Mouse (Mus musculus) retina, adult 2 months (tissue): ENCODE data around the gene Rgs6.

Experiments
- DNase-seq: peaks from one replicate; pipeline ENCODE4 v3.0.0-alpha.2; 2012; ENCODE audit warnings: low read depth, low spot score

The Rgs6 gene

GRCm38 (mm10) chr12:82972661-82973060 lies 384.6 kb downstream of the Rgs6 start:
- DNase-seq: no peak

- no peak for DNase-seq
Observed at GRCm38 (mm10) chr12:82973771-82974170, 385.7 kb downstream of the Rgs6 start.

- no peak for DNase-seq
Observed at GRCm38 (mm10) chr12:82978275-82978674, 390.2 kb downstream of the Rgs6 start.

GRCm38 (mm10) chr12:82982716-82983115 lies 394.6 kb downstream of the Rgs6 start:
- DNase-seq: no peak

- no peak for DNase-seq
Observed at GRCm38 (mm10) chr12:82985300-82985699, 397.2 kb downstream of the Rgs6 start.

- DNase-seq: no peak
Observed at GRCm38 (mm10) chr12:82987661-82988060, 399.6 kb downstream of the Rgs6 start.

GRCm38 (mm10) chr12:82993905-82994304 lies 405.8 kb downstream of the Rgs6 start:
- DNase-seq: no peak

GRCm38 (mm10) chr12:82996775-82997174 lies 408.7 kb downstream of the Rgs6 start:
- DNase-seq: no peak

- DNase-seq: no peak
Observed at GRCm38 (mm10) chr12:82998682-82999332, 410.7 kb downstream of the Rgs6 start.

GRCm38 (mm10) chr12:82999333-83000032 lies 411.4 kb downstream of the Rgs6 start:
- DNase-seq: no peak

GRCm38 (mm10) chr12:83000033-83000570 lies 412.0 kb downstream of the Rgs6 start:
- no peak for DNase-seq

GRCm38 (mm10) chr12:83000957-83001356 lies 412.9 kb downstream of the Rgs6 start:
- no peak for DNase-seq

GRCm38 (mm10) chr12:83004014-83004682 lies 416.1 kb downstream of the Rgs6 start:
- no peak for DNase-seq

- DNase-seq: no peak
Observed at GRCm38 (mm10) chr12:83011056-83011565, 423.0 kb downstream of the Rgs6 start.

- no peak for DNase-seq
Observed at GRCm38 (mm10) chr12:83013918-83014691, 426.0 kb downstream of the Rgs6 start.

GRCm38 (mm10) chr12:83014848-83015247 lies 426.8 kb downstream of the Rgs6 start:
- DNase-seq: no peak

- no peak for DNase-seq
Observed at GRCm38 (mm10) chr12:83015366-83015765, 427.3 kb downstream of the Rgs6 start.

- no peak for DNase-seq
Observed at GRCm38 (mm10) chr12:83016486-83016885, 428.4 kb downstream of the Rgs6 start.

GRCm38 (mm10) chr12:83018005-83018404 lies 429.9 kb downstream of the Rgs6 start:
- peak; percentile 71 for DNase-seq

GRCm38 (mm10) chr12:83026985-83027384 lies 438.9 kb downstream of the Rgs6 start:
- no peak for DNase-seq

GRCm38 (mm10) chr12:83033171-83033835 lies 445.2 kb downstream of the Rgs6 start:
- DNase-seq: no peak
